Mouse (Mus musculus) mouse embryonic stem cell (cell line): ENCODE data around the gene Sf3b1.
"Not testable (repeated sequence)": the region's sequence is repeated elsewhere in the genome, so short reads cannot be mapped to it uniquely, and the experiment has no call there.

Source experiments
- in situ Hi-C, 2 experiments: fragments of 300-500 bp; cut with MboI; formaldehyde crosslinking; loops; 1 replicate in 1 of 2; 3 replicates in 1 of 2; pipeline ENCODE4 v1.14.3; 2019 to 2020; ENCODE audit warnings: low sequenced_read_pairs in 2 of 2, low pct_unique_long_range_greater_than_20kb in 1 of 2, mixed read lengths in 1 of 2; ENCODE audit not compliant: unreplicated experiment in 1 of 2

Gene Sf3b1

GRCm38 (mm10) chr1:55027253-55027801 is at the start of gene Sf3b1:
TSS of gene Sf3b1 (minus strand) at chr1:55027481.
- in situ Hi-C loops: no loop called here

GRCm38 (mm10) chr1:55076395-55076743 is 49.1 kb upstream of the Sf3b1 start:
- in situ Hi-C loops: loop anchor here in 1 of 2 experiments (5.0 kb wide), 1 partner anchor 79 kb away; no protein-coding TSS in a partner anchor

- in situ Hi-C loops: loop anchor here in 1 of 2 experiments (5.0 kb wide), 1 partner anchor 79 kb away; no protein-coding TSS in a partner anchor
Measured at GRCm38 (mm10) chr1:55075652-55076394, 48.5 kb upstream of the Sf3b1 start.

- in situ Hi-C loops: loop anchor here in 1 of 2 experiments (5.0 kb wide), 1 partner anchor 77 kb away; no protein-coding TSS in a partner anchor
Measured at GRCm38 (mm10) chr1:55074757-55075156, 47.5 kb upstream of the Sf3b1 start.

GRCm38 (mm10) chr1:55072328-55072727 is 45.0 kb upstream of the Sf3b1 start:
- in situ Hi-C loops: not testable (repeated sequence)

GRCm38 (mm10) chr1:55061772-55062171 is 34.5 kb upstream of the Sf3b1 start:
- in situ Hi-C loops: no loop called here

- in situ Hi-C loops: no loop called here
Measured at GRCm38 (mm10) chr1:55061099-55061498, 33.8 kb upstream of the Sf3b1 start.

- in situ Hi-C loops: not testable (repeated sequence)
Measured at GRCm38 (mm10) chr1:55058383-55058782, 31.1 kb upstream of the Sf3b1 start.

- in situ Hi-C loops: no loop called here
Measured at GRCm38 (mm10) chr1:55055322-55056115, 28.2 kb upstream of the Sf3b1 start.

- in situ Hi-C loops: no loop called here
Measured at GRCm38 (mm10) chr1:55053596-55053995, 26.3 kb upstream of the Sf3b1 start.

- in situ Hi-C loops: no loop called here
Measured at GRCm38 (mm10) chr1:55053005-55053404, 25.7 kb upstream of the Sf3b1 start.

- in situ Hi-C loops: no loop called here
Measured at GRCm38 (mm10) chr1:55052355-55052953, 25.2 kb upstream of the Sf3b1 start, which contains the start of gene Coq10b. TSS of gene Coq10b (plus strand) at chr1:55052770.

- in situ Hi-C loops: no loop called here
Measured at GRCm38 (mm10) chr1:55051671-55052070, 24.4 kb upstream of the Sf3b1 start.

- in situ Hi-C loops: no loop called here
Measured at GRCm38 (mm10) chr1:55048841-55049587, 21.7 kb upstream of the Sf3b1 start.

GRCm38 (mm10) chr1:55043164-55043563 is 15.9 kb upstream of the Sf3b1 start:
- in situ Hi-C loops: no loop called here

- in situ Hi-C loops: no loop called here
Measured at GRCm38 (mm10) chr1:55042246-55042645, 15.0 kb upstream of the Sf3b1 start.

- in situ Hi-C loops: no loop called here
Measured at GRCm38 (mm10) chr1:55041691-55042090, 14.4 kb upstream of the Sf3b1 start.

GRCm38 (mm10) chr1:55039944-55040343 is 12.7 kb upstream of the Sf3b1 start:
- in situ Hi-C loops: no loop called here
